Mouse (Mus musculus): Measurements from ENCODE around the gene Lrpap1. TPM values are rescaled to one million over a fixed set of nuclear protein-coding genes. Genes with fewer than 3 reads are reported as not detected.

Lrpap1 gene
- total and polyA plus RNA-seq, 3 experiments: 33.1 to 59.0 (median 49.0) TPM

DNA sequence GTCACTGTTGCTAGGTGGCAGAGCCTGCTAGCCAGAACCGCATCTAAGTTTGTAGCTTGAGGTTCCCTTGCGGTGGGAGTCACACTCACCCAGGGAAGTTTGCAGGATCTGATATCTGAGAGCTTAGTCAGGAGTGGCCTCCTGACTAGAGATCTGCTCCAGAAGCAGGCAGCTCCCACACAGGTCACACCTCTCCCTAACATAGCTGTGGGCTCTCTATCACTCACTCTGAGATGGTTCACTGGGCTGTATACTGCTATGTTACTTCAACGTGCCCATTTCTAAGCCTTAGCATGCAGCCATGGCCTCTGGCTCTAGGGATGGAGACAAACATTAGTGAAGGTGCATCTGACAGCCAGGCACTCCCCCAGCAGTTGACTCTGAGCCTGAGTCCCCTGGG, 13.9 kb downstream of the Lrpap1 start:
- no peaks in the 10 kb centered on the region for H3K79me2 ChIP-seq (replicated peaks; ENCODE audit: control insufficient read depth, insufficient read depth, low read length)
- DNase-seq: no peak
- H3K4me3 ChIP-seq: no peak overlapping the region
- no peaks in the 10 kb centered on the region for H3K27me3 ChIP-seq (ENCODE audit: control insufficient read depth, insufficient read depth, low read length)
- 85% methylated on average over 3 of the region's 3 CpGs for WGBS
- TF ChIP-seq POLR2A (IDR thresholded peaks at IDR 0.05; ENCODE audit: insufficient read depth, low read depth, low read length): no peak
- no peak for TF ChIP-seq CTCF (IDR thresholded peaks at IDR 0.05)
- no peak for TF ChIP-seq EP300 (IDR thresholded peaks at IDR 0.05; ENCODE audit: insufficient read depth, low read depth, low read length)
- intact Hi-C loops (cut with DNase I): no loop called here
- H3K36me3 ChIP-seq (ENCODE audit: control insufficient read depth, insufficient read depth, low read length): no peaks in the 10 kb centered on the region
- H3K4me1 ChIP-seq (ENCODE audit: control insufficient read depth, insufficient read depth, low read length): no peaks in the 10 kb centered on the region
- H3K27ac ChIP-seq: no peak overlapping the region
- H3K9ac ChIP-seq (ENCODE audit: low read depth, low read length): no peak overlapping the region

DNA sequence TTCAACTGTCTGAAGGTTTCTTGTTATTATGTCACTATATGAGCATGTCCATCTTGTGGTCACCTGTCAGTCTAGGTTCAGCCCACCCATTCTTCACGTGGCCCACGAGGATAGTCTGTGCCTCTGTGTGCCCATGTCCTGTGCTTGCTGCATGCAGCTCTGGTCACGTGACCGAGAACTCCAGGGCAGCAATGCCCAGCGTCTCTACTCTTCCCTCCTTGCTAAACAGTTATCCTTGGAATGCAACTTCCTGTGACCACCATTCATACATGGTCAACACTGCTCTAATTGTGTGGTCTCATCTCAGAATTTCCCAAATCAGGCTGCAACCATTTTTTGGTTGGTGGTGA, 16.0 kb downstream of the Lrpap1 start:
- no peak overlapping the region for H3K27ac ChIP-seq
- intact Hi-C loops (cut with DNase I): loop anchor here (5.0 kb wide), 1 partner anchor 37 kb away; no protein-coding TSS in a partner anchor
- 75% methylated on average over 5 of the region's 5 CpGs for WGBS
- no peaks in the 10 kb centered on the region for H3K36me3 ChIP-seq (ENCODE audit: control insufficient read depth, insufficient read depth, low read length)
- no peaks in the 10 kb centered on the region for H3K79me2 ChIP-seq (replicated peaks; ENCODE audit: control insufficient read depth, insufficient read depth, low read length)
- H3K9ac ChIP-seq (ENCODE audit: low read depth, low read length): no peak overlapping the region
- no peaks in the 10 kb centered on the region for H3K4me1 ChIP-seq (ENCODE audit: control insufficient read depth, insufficient read depth, low read length)
- no peak overlapping the region for H3K4me3 ChIP-seq
- DNase-seq: no peak
- H3K27me3 ChIP-seq (ENCODE audit: control insufficient read depth, insufficient read depth, low read length): no peaks in the 10 kb centered on the region
- TF ChIP-seq CTCF (IDR thresholded peaks at IDR 0.05) (no peak), POLR2A (IDR thresholded peaks at IDR 0.05; ENCODE audit: insufficient read depth, low read depth, low read length) (no peak), EP300 (IDR thresholded peaks at IDR 0.05; ENCODE audit: insufficient read depth, low read depth, low read length) (no peak)

DNA sequence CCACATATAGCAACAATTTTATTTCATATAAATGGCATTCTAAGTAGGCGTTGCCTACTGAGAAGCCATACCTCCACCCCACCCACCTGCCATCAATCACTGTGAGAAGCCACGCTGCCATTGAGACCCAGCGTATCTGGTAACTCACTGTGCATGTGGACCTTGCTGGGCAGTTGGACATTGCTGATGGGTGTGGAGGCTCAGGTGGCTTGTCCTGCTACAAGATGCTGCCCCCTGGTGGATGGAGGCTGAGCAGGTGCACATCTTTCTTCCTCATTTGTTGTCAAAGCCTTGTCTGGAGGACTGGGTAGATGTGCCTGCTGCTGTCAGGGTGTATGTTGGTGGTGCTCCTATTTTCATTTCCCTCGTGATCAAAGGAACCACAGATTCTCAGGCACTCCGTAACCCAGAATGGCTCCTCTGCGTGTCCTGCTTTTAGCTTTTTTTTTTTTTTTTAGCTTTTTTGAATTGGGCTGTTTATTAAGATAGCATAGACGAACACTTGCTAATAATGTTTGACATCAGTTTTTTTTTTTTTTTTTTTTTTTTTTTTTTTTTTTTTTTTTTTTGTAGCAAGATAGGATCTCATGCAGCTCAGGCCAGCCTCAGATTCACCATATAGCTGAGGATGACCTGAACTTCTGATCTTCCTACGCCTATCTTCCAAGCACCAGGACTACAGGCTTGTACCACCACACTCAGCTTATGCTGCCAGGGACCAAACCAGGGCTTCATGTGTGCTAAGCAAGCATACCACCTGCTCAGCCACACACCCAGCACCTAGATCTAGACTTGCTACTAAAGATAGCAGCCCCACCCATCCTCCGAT, 16.6 kb downstream of the Lrpap1 start:
- TF ChIP-seq CTCF (IDR thresholded peaks at IDR 0.05) (peak; percentile 77), POLR2A (IDR thresholded peaks at IDR 0.05; ENCODE audit: insufficient read depth, low read depth, low read length) (no peak)
- Histone ChIP-seq H3K36me3 (ENCODE audit: control insufficient read depth, insufficient read depth, low read length) (no peaks in the 10 kb centered on the region), H3K4me3 (no peak overlapping the region), H3K27ac (no peak overlapping the region), H3K4me1 (ENCODE audit: control insufficient read depth, insufficient read depth, low read length) (no peaks in the 10 kb centered on the region), H3K27me3 (ENCODE audit: control insufficient read depth, insufficient read depth, low read length) (no peaks in the 10 kb centered on the region), H3K9ac (ENCODE audit: low read depth, low read length) (no peak overlapping the region), H3K79me2 (replicated peaks; ENCODE audit: control insufficient read depth, insufficient read depth, low read length) (no peaks in the 10 kb centered on the region)
- WGBS: 72% methylated on average over 9 of the region's 9 CpGs
- peak; percentile 43 to 64 for DNase-seq
- intact Hi-C loops (cut with DNase I): loop anchor here (5.0 kb wide), 1 partner anchor 37 kb away; no protein-coding TSS in a partner anchor

DNA sequence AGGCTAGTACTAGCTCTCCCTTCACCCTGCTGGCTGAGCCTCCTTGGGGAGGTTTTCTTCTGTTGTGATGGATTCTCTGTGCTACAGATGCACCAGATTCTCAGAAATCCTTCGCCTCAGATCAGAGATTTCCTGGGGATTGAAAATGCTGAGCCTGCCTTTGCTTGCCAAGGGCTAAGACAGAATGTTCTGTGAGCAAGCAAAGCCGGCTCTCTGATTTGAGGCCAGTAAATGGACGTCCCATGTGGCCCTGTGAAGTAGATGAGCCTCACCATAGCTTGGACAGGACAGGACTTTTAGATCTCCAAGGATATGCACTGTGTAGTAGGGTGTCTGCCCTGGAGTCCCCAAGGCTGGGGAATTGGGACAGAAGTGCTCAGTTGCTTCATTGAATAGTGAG, 20.7 kb downstream of the Lrpap1 start:
- no peaks in the 10 kb centered on the region for H3K36me3 ChIP-seq (ENCODE audit: control insufficient read depth, insufficient read depth, low read length)
- intact Hi-C loops (cut with DNase I): loop anchor here (5.0 kb wide), 1 partner anchor 33 kb away; no protein-coding TSS in a partner anchor
- WGBS: 77% methylated on average over 3 of the region's 3 CpGs
- no peak for TF ChIP-seq CTCF (IDR thresholded peaks at IDR 0.05)
- no peak for TF ChIP-seq EP300 (IDR thresholded peaks at IDR 0.05; ENCODE audit: insufficient read depth, low read depth, low read length)
- TF ChIP-seq POLR2A (IDR thresholded peaks at IDR 0.05; ENCODE audit: insufficient read depth, low read depth, low read length): no peak
- H3K27me3 ChIP-seq (ENCODE audit: control insufficient read depth, insufficient read depth, low read length): no peaks in the 10 kb centered on the region
- no peak for DNase-seq
- H3K4me1 ChIP-seq (ENCODE audit: control insufficient read depth, insufficient read depth, low read length): no peaks in the 10 kb centered on the region
- H3K27ac ChIP-seq: no peak overlapping the region
- no peaks in the 10 kb centered on the region for H3K79me2 ChIP-seq (replicated peaks; ENCODE audit: control insufficient read depth, insufficient read depth, low read length)
- no peak overlapping the region for H3K4me3 ChIP-seq
- no peak overlapping the region for H3K9ac ChIP-seq (ENCODE audit: low read depth, low read length)

DNA sequence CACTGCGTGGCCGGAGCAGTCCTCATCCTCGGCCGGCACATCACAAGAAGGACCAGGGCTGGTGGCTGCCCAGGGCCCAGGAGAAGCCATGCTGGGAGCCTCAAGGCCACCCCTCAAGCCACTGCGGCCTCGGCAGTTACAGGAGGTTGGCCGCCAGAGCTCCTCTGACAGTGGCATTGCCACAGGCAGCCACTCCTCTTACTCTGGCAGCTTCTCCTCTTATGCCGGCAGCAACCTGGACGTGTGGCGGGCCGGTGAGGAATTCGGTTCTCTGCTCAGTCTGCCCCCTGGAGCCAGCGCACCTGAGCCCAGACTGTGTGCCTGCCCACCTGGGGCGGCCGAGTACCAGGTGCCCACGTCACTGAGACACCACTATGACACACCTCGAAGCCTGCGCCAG, 26.5 kb downstream of the Lrpap1 start:
- H3K79me2 ChIP-seq (replicated peaks; ENCODE audit: control insufficient read depth, insufficient read depth, low read length): no peaks in the 10 kb centered on the region
- H3K4me1 ChIP-seq (ENCODE audit: control insufficient read depth, insufficient read depth, low read length): peaks cover 3% of the 10 kb centered on the region; the same call in 1 of the 2 replicates
- no peak overlapping the region for H3K4me3 ChIP-seq
- no peak for DNase-seq
- 72% methylated on average over 18 of the region's 18 CpGs for WGBS
- no peaks in the 10 kb centered on the region for H3K36me3 ChIP-seq (ENCODE audit: control insufficient read depth, insufficient read depth, low read length)
- TF ChIP-seq POLR2A (IDR thresholded peaks at IDR 0.05; ENCODE audit: insufficient read depth, low read depth, low read length) (no peak), EP300 (IDR thresholded peaks at IDR 0.05; ENCODE audit: insufficient read depth, low read depth, low read length) (no peak), CTCF (IDR thresholded peaks at IDR 0.05) (no peak)
- no peak overlapping the region for H3K9ac ChIP-seq (ENCODE audit: low read depth, low read length)
- H3K27ac ChIP-seq: no peak overlapping the region
- intact Hi-C loops (cut with DNase I): no loop called here
- no peaks in the 10 kb centered on the region for H3K27me3 ChIP-seq (ENCODE audit: control insufficient read depth, insufficient read depth, low read length)

DNA sequence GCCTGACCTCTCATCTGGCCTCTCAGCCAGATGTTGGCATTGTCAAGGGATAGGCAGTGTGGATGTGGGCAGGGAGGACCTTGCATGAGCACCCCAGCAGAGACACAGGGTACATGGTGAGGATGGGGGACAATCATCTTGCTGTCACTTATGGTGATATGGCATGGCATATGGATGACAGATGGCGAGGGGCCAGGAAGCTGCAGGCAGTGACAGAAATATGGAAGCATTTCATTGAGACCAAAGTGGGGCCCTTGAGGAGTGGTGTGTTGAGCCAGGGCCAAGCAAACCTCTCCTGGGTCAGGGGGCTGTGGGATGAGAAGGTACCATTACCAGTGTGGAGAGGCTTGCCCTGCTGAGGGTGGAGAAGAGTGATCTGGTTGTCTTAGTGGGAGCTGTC, 29.2 kb downstream of the Lrpap1 start:
- no peak for DNase-seq
- Histone ChIP-seq H3K27ac (no peak overlapping the region), H3K27me3 (ENCODE audit: control insufficient read depth, insufficient read depth, low read length) (no peaks in the 10 kb centered on the region), H3K4me1 (ENCODE audit: control insufficient read depth, insufficient read depth, low read length) (peaks cover 12% of the 10 kb centered on the region; the same call in 1 of the 2 replicates), H3K9ac (ENCODE audit: low read depth, low read length) (no peak overlapping the region), H3K79me2 (replicated peaks; ENCODE audit: control insufficient read depth, insufficient read depth, low read length) (no peaks in the 10 kb centered on the region), H3K4me3 (no peak overlapping the region), H3K36me3 (ENCODE audit: control insufficient read depth, insufficient read depth, low read length) (no peaks in the 10 kb centered on the region)
- intact Hi-C loops (cut with DNase I): no loop called here
- TF ChIP-seq POLR2A (IDR thresholded peaks at IDR 0.05; ENCODE audit: insufficient read depth, low read depth, low read length): no peak
- TF ChIP-seq CTCF (IDR thresholded peaks at IDR 0.05): no peak
- TF ChIP-seq EP300 (IDR thresholded peaks at IDR 0.05; ENCODE audit: insufficient read depth, low read depth, low read length): no peak
- WGBS: 88% methylated on average over 1 of the region's 1 CpGs

Data from heart, adult 2 months (tissue).